Mouse (Mus musculus) retina, adult 2 months (tissue): Measurements from ENCODE around the gene Emx1.

ENCODE experiments used
- DNase-seq: peaks from one replicate; pipeline ENCODE4 v3.0.0-alpha.2; 2012; ENCODE audit warnings: low read depth, low spot score

The Emx1 gene

GRCm38 (mm10) chr6:85189361-85189760, 2.1 kb downstream of the Emx1 start:
- DNase-seq = no peak

GRCm38 (mm10) chr6:85189911-85190591, 2.8 kb downstream of the Emx1 start:
- DNase-seq = no peak

- DNase-seq = no peak
Measured at GRCm38 (mm10) chr6:85190671-85191070, 3.4 kb downstream of the Emx1 start.

GRCm38 (mm10) chr6:85191751-85192440, 4.7 kb downstream of the Emx1 start:
- no peak for DNase-seq

- no peak for DNase-seq
Measured at GRCm38 (mm10) chr6:85193381-85194318, 6.4 kb downstream of the Emx1 start.

GRCm38 (mm10) chr6:85197951-85198350, 10.7 kb downstream of the Emx1 start:
- no peak for DNase-seq

GRCm38 (mm10) chr6:85206182-85206938, 19.1 kb downstream of the Emx1 start:
- no peak for DNase-seq

GRCm38 (mm10) chr6:85206939-85207285, 19.7 kb downstream of the Emx1 start:
- no peak for DNase-seq

- DNase-seq = no peak
Measured at GRCm38 (mm10) chr6:85207345-85207744, 20.1 kb downstream of the Emx1 start.

- no peak for DNase-seq
Measured at GRCm38 (mm10) chr6:85209226-85209967, 22.2 kb downstream of the Emx1 start.

GRCm38 (mm10) chr6:85210686-85211085, 23.4 kb downstream of the Emx1 start:
- no peak for DNase-seq

- no peak for DNase-seq
Measured at GRCm38 (mm10) chr6:85218251-85218650, 31.0 kb downstream of the Emx1 start.

- DNase-seq = no peak
Measured at GRCm38 (mm10) chr6:85218684-85219445, 31.6 kb downstream of the Emx1 start.

GRCm38 (mm10) chr6:85219706-85220105, 32.5 kb downstream of the Emx1 start:
- no peak for DNase-seq

- DNase-seq = no peak
Measured at GRCm38 (mm10) chr6:85220917-85221316, 33.7 kb downstream of the Emx1 start.

GRCm38 (mm10) chr6:85222551-85222950, 35.3 kb downstream of the Emx1 start:
- DNase-seq = no peak

- DNase-seq = no peak
Measured at GRCm38 (mm10) chr6:85223498-85224150, 36.4 kb downstream of the Emx1 start.

- no peak for DNase-seq
Measured at GRCm38 (mm10) chr6:85224442-85224891, 37.2 kb downstream of the Emx1 start.

GRCm38 (mm10) chr6:85226570-85226969, 39.3 kb downstream of the Emx1 start:
- no peak for DNase-seq
